Mouse (Mus musculus) lung, postnatal 0 days (tissue): Measurements from ENCODE around the gene Alpk3. TPM values are rescaled to one million over a fixed set of nuclear protein-coding genes. Genes with fewer than 3 reads are reported as not detected.

ENCODE experiments used
- ATAC-seq: fragments of 200-750 bp; cut with Nextera tagmentation; 2 replicates; pipeline ENCODE4 v1.8.0; 2017; ENCODE audit warnings: moderate library complexity
- DNase-seq: peaks from one replicate; pipeline ENCODE4 v3.0.0-alpha.2; 2016; ENCODE audit warnings: low spot score
- H3K27ac ChIP-seq: fragments of 300-500 bp; sonication (generic); 2 replicates; pipeline ENCODE4 v1.5.1; 2014; ENCODE audit warnings: antibody characterized with exemption, mild to moderate bottlenecking, low read length, mixed read lengths
- H3K27me3 ChIP-seq: fragments of 300-500 bp; sonication (generic); replicated peaks from 2 replicates; pipeline ENCODE4 v1.6.1; 2014; ENCODE audit warnings: low read length, mixed read lengths; ENCODE audit not compliant: insufficient read depth
- H3K36me3 ChIP-seq: fragments of 300-500 bp; sonication (generic); 2 replicates; pipeline ENCODE4 v1.6.1; 2014; ENCODE audit warnings: low read length, mixed read lengths; ENCODE audit not compliant: insufficient read depth
- H3K4me1 ChIP-seq: fragments of 300-500 bp; sonication (generic); 2 replicates; pipeline ENCODE4 v1.6.1; 2014; ENCODE audit warnings: antibody characterized with exemption, low read depth, low read length, mixed read lengths; ENCODE audit not compliant: insufficient read depth
- H3K4me2 ChIP-seq: fragments of 300-500 bp; sonication (generic); replicated peaks from 2 replicates; pipeline ENCODE4 v1.6.1; 2014; ENCODE audit warnings: low read depth, mild to moderate bottlenecking, low read length, moderate library complexity, mixed read lengths
- H3K4me3 ChIP-seq: fragments of 300-500 bp; sonication (generic); 2 replicates; pipeline ENCODE4 v1.5.1; 2014; ENCODE audit warnings: low read depth, low read length
- H3K9ac ChIP-seq: fragments of 300-500 bp; sonication (generic); replicated peaks from 2 replicates; pipeline ENCODE4 v1.6.1; 2014; ENCODE audit warnings: low read depth, mild to moderate bottlenecking
- H3K9me3 ChIP-seq: fragments of 300-500 bp; sonication (generic); 2 replicates; pipeline ENCODE4 v1.6.1; 2016; ENCODE audit warnings: low read length, mixed read lengths
- CTCF ChIP-seq: IDR thresholded peaks from 2 replicates; pipeline ENCODE4 v1.5.1; 2016; ENCODE audit warnings: antibody characterized with exemption, mild to moderate bottlenecking
- EP300 ChIP-seq: IDR thresholded peaks from 2 replicates; pipeline ENCODE4 v1.6.1; 2016; ENCODE audit warnings: antibody characterized with exemption, mild to moderate bottlenecking, control low read depth
- WGBS: fragments of 180-500 bp; shearing (Covaris S2); extraction: QIAGEN DNeasy Blood & Tissue Kit; methylation state at CpG from one replicate; pipeline ENCODE4 v1.1.7; 2014; 5-methylcytosine and 5-hydroxymethylcytosine counted together
- polyA plus RNA-seq: library from polyadenylated mRNA; unstranded; fragments of >200 nt; fragmentation: Nextera tagmentation; extraction: Ambion mirVana; gene quantifications from 2 replicates; pipeline ENCODE4 v1.2.1, GENCODE M21; 2015

The Alpk3 gene
- polyA plus RNA-seq, 1 experiment from 2014 or later = 0.70 TPM

DNA sequence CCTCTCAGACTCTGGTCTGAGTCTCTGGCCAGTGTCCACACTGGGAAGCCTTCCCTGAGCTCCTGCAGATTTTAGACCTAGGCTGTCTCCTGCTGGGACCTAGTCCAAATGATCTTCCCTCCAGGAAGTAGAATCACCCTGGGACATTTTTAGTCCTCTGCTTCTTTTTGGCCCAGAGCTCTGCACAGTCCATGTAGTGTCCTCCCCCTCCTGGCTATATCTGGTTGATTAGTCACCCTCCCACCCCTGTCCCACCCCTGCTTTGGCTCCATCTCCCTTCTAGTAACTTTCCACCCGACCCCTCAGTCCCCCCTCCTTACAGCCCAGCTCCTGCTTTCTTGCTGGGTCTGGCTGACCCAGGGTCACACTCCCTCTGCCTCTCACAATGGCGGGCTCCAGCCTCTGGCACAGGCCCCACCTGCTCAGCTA, 75.5 kb downstream of the Alpk3 start:
- peak; percentile 61 for ATAC-seq
- H3K36me3 ChIP-seq = no peaks in the 10 kb centered on the region
- 28% methylated on average over 2 of the region's 2 CpGs for WGBS
- H3K27ac ChIP-seq = no peak overlapping the region
- no peak overlapping the region for H3K4me2 ChIP-seq
- no peak overlapping the region for H3K4me3 ChIP-seq
- H3K9ac ChIP-seq = no peak overlapping the region
- no peaks in the 10 kb centered on the region for H3K9me3 ChIP-seq
- no peak for TF ChIP-seq CTCF
- no peak for TF ChIP-seq EP300
- peak; percentile 81 for DNase-seq
- no peaks in the 10 kb centered on the region for H3K27me3 ChIP-seq
- H3K4me1 ChIP-seq = peaks cover 9% of the 10 kb centered on the region; the same call in 1 of the 2 replicates

DNA sequence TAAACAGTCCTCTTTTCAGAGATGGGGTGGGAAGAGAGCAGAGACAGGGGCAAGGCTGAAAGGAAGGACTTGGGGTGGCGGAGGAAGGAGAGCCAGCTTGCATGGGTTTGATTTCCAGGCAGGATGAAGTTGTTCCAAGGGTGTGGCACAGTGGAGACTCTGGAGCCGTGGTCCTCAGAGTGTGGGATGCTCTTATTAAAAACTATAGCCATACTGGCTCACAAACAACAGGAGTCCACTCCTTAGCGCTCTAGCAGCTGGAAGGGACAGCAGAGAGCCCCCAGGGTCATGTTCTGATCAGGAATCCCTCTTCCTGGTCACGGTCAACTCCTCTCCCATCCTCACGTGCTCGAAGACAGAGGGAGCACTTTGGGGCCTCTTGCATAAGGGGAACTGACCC, 76.0 kb downstream of the Alpk3 start:
- H3K27ac ChIP-seq = no peak overlapping the region
- no peak overlapping the region for H3K4me2 ChIP-seq
- H3K36me3 ChIP-seq = no peaks in the 10 kb centered on the region
- TF ChIP-seq EP300 (no peak), CTCF (no peak)
- no peak for ATAC-seq
- no peak for DNase-seq
- H3K4me1 ChIP-seq = peaks cover 9% of the 10 kb centered on the region; the same call in 1 of the 2 replicates
- WGBS = 76% methylated on average over 6 of the region's 6 CpGs
- no peaks in the 10 kb centered on the region for H3K27me3 ChIP-seq
- H3K9ac ChIP-seq = no peak overlapping the region
- no peaks in the 10 kb centered on the region for H3K9me3 ChIP-seq
- H3K4me3 ChIP-seq = no peak overlapping the region

- Histone ChIP-seq H3K36me3 (no peaks in the 10 kb centered on the region), H3K9ac (no peak overlapping the region), H3K27me3 (no peaks in the 10 kb centered on the region), H3K27ac (0 out of 2 replicates have a peak overlapping the region, but pooled peaks have one; percentile 26), H3K9me3 (no peaks in the 10 kb centered on the region), H3K4me1 (peaks cover 9% of the 10 kb centered on the region; the same call in 1 of the 2 replicates), H3K4me3 (no peak overlapping the region), H3K4me2 (no peak overlapping the region)
- TF ChIP-seq EP300 = no peak
- no peak for TF ChIP-seq CTCF
- no peak for DNase-seq
- no peak for ATAC-seq
- 73% methylated on average over 2 of the region's 2 CpGs for WGBS
Observed at GRCm38 (mm10) chr7:81133941-81134340, 76.5 kb downstream of the Alpk3 start.

- Histone ChIP-seq H3K36me3 (no peaks in the 10 kb centered on the region), H3K9ac (0 out of 2 replicates have a peak overlapping the region, but pooled peaks have one; percentile 16), H3K4me2 (peak overlapping the region; percentile 48), H3K27ac (peak overlapping the region; percentile 69; the same call in 1 of the 2 replicates), H3K9me3 (no peaks in the 10 kb centered on the region), H3K4me1 (peaks cover 9% of the 10 kb centered on the region; the same call in 1 of the 2 replicates), H3K27me3 (no peaks in the 10 kb centered on the region), H3K4me3 (no peak overlapping the region)
- TF ChIP-seq EP300 (no peak), CTCF (peak; percentile 64)
- ATAC-seq (peak; percentile 86), DNase-seq (peak; percentile 96)
- WGBS = 5% methylated on average over 9 of the region's 9 CpGs
Observed at GRCm38 (mm10) chr7:81134614-81135067, 77.2 kb downstream of the Alpk3 start.

- no peak overlapping the region for H3K27ac ChIP-seq
- WGBS = 87% methylated on average over 5 of the region's 5 CpGs
- no peak for DNase-seq
Observed at GRCm38 (mm10) chr7:81137292-81137691, 79.9 kb downstream of the Alpk3 start.

DNA sequence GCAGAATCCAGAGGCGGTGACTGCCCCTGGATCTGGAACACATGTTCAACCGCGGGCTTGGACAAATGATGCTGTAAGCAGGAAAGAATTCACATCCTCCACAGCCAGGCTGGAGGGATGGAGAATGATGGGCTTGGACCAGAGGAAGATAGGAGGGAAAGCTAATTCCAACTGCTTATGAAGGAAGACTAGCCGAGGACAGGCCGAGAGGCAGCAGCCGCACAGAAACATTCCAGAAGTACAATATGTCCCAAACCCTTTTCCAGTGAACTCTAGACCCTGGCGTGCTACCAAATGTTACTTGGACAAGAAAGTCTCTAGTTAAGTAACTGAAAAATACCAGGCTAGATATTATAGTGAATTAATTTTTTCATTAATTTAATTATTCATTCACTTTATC, 81.7 kb downstream of the Alpk3 start:
- no peaks in the 10 kb centered on the region for H3K36me3 ChIP-seq
- peak; percentile 33 for ATAC-seq
- DNase-seq = peak; percentile 74
- H3K27ac ChIP-seq = peak overlapping the region; percentile 43; the same call in 1 of the 2 replicates
- no peak overlapping the region for H3K4me3 ChIP-seq
- H3K9me3 ChIP-seq = no peaks in the 10 kb centered on the region
- WGBS = 61% methylated on average over 7 of the region's 7 CpGs
- no peak overlapping the region for H3K9ac ChIP-seq
- H3K4me1 ChIP-seq = peaks cover 9% of the 10 kb centered on the region; the same call in 1 of the 2 replicates
- no peak overlapping the region for H3K4me2 ChIP-seq
- no peak for TF ChIP-seq CTCF
- peak; percentile 82 for TF ChIP-seq EP300
- no peaks in the 10 kb centered on the region for H3K27me3 ChIP-seq

More at GRCm38 (mm10) chr7:81137292-81137691, 79.9 kb downstream of the Alpk3 start:
- H3K4me2 ChIP-seq = no peak overlapping the region
- ATAC-seq = no peak
- no peaks in the 10 kb centered on the region for H3K36me3 ChIP-seq
- no peaks in the 10 kb centered on the region for H3K27me3 ChIP-seq
- H3K9ac ChIP-seq = no peak overlapping the region
- no peak overlapping the region for H3K4me3 ChIP-seq
- H3K9me3 ChIP-seq = no peaks in the 10 kb centered on the region
- TF ChIP-seq CTCF = no peak
- no peak for TF ChIP-seq EP300
- peaks cover 9% of the 10 kb centered on the region; the same call in 1 of the 2 replicates for H3K4me1 ChIP-seq
